Mouse (Mus musculus): ENCODE results near the gene Gigyf1. TPM values are rescaled to one million over a fixed set of nuclear protein-coding genes. Genes with fewer than 3 reads are reported as not detected.
A peak's percentile ranks its signal among the peaks of the same experiment; 100 is the strongest.

Gigyf1 gene
- total RNA-seq (2021): 10 to 100 TPM; 43.0 TPM

DNA sequence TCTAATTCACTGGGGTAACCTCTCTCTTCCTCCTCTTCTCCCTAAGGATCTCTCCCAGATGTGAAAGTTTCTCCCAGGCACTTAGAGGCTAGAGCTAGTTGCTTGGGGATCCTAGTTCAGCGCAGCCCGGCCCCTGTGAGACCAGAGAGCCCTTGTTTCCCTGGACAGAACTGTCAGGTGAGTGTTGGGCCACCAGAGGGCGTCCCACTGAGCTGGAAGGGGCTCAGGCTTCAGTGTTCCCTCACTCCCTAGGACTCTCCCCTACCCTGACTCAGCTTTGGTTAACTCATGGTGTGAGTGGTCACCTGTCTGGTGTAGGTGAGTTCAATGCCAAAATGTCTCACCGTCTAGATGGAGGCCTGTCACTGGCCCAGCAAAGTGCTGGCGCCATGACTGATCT is at the start of gene Gigyf1:
Gigyf1 (plus strand) TSS at position 113 of the 400 bp plus-strand sequence.
- intact Hi-C loops (cut with DNase I): loop anchor here (10.0 kb wide), 1 partner anchor 136 kb away; no protein-coding TSS in a partner anchor

DNA sequence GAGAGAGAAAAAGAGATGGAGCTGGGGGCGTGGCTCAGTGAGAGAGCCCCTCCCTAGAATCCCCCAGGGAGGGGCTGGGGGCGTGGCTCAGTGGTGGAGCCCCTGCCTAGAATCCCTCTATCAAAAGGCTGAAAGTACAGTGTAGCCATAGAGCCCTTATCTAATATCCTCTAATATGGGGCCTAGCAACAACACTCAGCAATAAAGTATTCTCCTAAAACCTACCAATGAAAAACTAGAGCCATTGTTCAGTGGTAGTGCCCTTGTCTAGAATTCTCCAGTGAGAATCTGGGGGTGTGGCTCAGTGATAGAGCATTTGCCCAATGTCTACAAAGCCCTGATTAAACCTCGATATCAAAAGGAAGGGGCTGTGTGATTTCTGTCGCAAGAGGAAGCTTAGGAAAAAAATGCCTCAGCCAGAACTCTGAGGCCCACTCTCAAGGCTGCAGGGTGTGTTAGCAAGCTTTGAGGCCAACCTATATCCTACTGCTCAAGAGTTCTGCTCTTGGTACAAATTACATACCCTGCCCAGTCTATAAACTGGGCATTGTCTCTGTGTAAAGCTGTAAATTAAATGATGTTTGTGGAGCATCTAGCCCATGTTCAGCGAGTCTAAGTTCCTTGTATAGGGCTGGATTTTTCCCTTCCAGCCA is 46.0 kb upstream of the Gigyf1 start:
- intact Hi-C loops (cut with DNase I): no loop called here
- no peak for DNase-seq (ENCODE audit: extremely low spot score in 1 of 2, low spot score in 2 of 2)

More for the DNA sequence above, at the start of gene Gigyf1:
- peak in 1 of 2 experiments; percentile 57 for DNase-seq (ENCODE audit: extremely low spot score in 1 of 2, low spot score in 2 of 2)

GRCm38 (mm10) chr5:137474351-137474750 is 44.0 kb upstream of the Gigyf1 start:
- intact Hi-C loops (cut with DNase I): no loop called here
- no peak for DNase-seq (ENCODE audit: extremely low spot score in 1 of 2, low spot score in 2 of 2)

DNA sequence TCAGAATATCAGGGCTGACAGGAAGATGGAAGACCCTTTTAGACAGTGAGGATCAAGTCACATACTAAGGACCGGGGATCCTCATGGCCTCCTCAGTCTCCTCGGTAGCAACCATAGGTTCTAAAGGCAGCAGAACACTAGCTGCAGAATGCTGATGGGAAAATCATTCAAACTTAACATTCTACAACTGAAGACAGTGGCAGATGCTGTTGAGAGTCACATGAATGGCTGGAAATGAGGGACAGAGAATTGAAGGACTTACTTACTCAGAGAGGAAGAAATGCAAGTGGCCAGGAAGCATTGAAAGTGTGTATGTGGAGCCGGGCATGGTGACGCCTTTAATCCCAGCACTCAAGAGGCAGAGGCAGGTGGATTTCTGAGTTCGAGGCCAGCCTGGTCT is 41.4 kb upstream of the Gigyf1 start, which contains the start of gene Zan:
Zan (minus strand) TSS at position 101 of the 400 bp plus-strand sequence.
- no peak for DNase-seq (ENCODE audit: extremely low spot score in 1 of 2, low spot score in 2 of 2)
- intact Hi-C loops (cut with DNase I): no loop called here

DNA sequence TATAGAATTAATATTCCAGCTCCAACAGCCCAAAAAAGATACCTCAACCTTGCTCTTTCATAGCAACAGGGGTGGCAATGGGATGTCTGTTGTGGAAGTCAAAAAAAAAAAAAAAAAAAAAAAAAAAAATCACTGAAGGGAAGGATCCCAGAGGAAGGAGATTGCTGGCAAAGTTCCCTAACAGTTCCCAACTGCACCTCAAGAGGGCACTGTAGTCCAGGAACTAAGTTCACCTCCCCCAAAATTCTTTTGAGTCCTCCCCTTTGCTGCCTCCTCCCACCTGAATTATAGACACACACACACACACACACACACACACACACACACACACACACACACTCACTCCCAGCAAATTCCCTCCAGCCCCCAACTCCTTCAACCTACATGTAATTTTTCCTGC is 37.2 kb upstream of the Gigyf1 start:
- intact Hi-C loops (cut with DNase I): no loop called here

DNA sequence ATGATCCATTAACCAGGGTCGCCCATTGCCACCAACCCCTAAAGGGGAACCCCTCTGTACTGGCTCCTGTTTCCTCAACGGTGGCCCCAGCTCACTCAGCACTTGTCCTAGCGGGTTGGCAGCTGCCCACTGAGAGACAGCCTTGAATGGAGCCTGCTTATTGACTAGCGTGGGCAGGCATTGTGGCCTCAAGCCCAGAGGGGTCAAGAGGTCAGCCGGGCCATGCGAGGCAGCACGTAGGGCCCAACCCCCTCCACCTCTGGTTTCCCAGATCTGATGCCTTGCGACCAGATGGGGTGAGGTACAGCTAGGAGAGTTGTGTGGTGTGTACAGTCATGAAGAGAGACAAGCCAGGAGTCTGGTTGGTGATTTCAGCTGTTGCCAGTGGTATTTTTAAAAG is 36.5 kb upstream of the Gigyf1 start:
- peak in 1 of 2 experiments; percentile 60 for DNase-seq (ENCODE audit: extremely low spot score in 1 of 2, low spot score in 2 of 2)
- intact Hi-C loops (cut with DNase I): no loop called here

More for the DNA sequence above, 37.2 kb upstream of the Gigyf1 start:
- peak; percentile 62 to 80 for DNase-seq (ENCODE audit: extremely low spot score in 1 of 2, low spot score in 2 of 2)

- DNase-seq (ENCODE audit: extremely low spot score in 1 of 2, low spot score in 2 of 2): no peak
- intact Hi-C loops (cut with DNase I): no loop called here
Measured at GRCm38 (mm10) chr5:137485071-137485850, 33.1 kb upstream of the Gigyf1 start.

GRCm38 (mm10) chr5:137485851-137486155 is 32.5 kb upstream of the Gigyf1 start:
- DNase-seq (ENCODE audit: extremely low spot score in 1 of 2, low spot score in 2 of 2): no peak
- intact Hi-C loops (cut with DNase I): no loop called here

DNA sequence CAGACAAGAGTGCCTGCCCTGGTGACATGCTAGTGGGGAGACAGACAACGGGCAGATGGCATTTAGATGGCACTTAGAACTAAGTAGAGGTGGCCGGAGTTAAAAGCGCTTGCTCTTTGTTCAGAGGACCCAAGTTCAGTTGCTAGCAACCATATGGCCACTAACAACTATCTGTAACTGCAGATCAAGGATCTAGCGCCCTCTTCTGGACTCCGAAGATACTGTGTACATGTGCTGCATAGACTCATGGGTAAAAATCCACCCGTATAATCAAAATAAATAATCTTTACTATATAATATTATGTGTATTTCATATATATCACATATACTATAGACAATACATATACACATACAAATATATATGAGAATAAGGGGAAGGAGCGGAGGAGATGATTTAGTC is 30.7 kb upstream of the Gigyf1 start:
- DNase-seq (ENCODE audit: extremely low spot score in 1 of 2, low spot score in 2 of 2): no peak
- intact Hi-C loops (cut with DNase I): no loop called here

DNA sequence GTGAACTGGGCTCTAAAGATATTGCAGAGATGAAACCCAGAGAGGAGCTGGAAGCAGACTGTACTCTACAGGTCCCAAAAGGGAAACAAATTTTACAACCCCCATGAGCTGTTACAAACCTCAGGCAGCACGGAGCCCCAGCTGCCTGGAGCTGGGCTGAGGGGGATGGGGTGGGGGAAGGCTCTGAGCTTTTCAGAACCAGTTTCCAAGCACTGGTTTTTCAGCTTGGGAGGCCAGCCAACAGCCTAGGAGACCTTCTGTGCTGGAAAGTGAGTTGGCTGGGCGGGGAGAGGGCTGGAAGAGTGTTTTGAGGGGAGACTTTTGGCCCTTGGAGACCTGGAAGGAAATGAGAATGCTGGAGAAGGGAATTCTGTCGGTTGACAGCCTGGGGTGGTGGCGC is 26.8 kb upstream of the Gigyf1 start:
- intact Hi-C loops (cut with DNase I): no loop called here
- DNase-seq (ENCODE audit: extremely low spot score in 1 of 2, low spot score in 2 of 2): peak in 1 of 2 experiments; percentile 64

DNA sequence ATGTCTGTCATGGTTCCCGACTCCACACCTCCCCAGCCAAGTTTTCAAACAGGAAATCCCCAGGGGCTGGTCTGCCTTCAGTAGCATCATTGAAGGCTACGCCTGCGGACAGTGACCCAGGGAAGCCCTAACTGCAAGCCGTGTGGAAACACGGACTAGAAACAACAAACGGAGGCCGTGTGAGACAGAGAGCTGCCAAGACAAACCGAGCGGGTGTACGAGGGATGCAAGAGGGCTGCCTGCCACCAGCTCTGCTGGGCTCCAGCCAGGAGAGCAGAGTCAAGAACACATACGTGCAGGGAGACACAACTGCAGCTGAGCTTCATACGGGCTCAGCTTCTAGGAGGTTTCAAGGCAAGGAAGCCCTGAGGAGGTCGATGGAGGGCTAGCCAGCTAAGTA is 24.5 kb upstream of the Gigyf1 start:
- peak in 1 of 2 experiments; percentile 77 for DNase-seq (ENCODE audit: extremely low spot score in 1 of 2, low spot score in 2 of 2)
- intact Hi-C loops (cut with DNase I): no loop called here

DNA sequence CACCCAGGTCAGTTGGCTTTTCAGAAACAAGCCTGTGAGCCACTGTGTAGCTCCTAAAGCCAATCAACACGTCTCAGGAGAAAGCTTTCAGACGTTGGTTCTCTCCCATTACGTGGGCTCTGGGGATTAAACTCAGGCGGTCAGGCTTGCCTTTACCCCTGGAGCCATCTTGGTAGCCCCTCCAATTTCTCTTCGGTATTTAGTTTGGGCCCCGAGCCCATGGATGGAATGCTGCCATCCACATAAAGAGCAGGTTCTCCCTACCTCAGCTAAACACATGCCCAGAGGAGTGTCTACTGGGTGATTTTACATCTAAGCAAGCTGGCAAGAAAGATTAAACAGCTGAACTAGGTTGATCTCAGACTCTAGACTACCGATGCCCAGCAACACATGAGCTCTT is 18.2 kb upstream of the Gigyf1 start:
- intact Hi-C loops (cut with DNase I): no loop called here
- no peak for DNase-seq (ENCODE audit: extremely low spot score in 1 of 2, low spot score in 2 of 2)

DNA sequence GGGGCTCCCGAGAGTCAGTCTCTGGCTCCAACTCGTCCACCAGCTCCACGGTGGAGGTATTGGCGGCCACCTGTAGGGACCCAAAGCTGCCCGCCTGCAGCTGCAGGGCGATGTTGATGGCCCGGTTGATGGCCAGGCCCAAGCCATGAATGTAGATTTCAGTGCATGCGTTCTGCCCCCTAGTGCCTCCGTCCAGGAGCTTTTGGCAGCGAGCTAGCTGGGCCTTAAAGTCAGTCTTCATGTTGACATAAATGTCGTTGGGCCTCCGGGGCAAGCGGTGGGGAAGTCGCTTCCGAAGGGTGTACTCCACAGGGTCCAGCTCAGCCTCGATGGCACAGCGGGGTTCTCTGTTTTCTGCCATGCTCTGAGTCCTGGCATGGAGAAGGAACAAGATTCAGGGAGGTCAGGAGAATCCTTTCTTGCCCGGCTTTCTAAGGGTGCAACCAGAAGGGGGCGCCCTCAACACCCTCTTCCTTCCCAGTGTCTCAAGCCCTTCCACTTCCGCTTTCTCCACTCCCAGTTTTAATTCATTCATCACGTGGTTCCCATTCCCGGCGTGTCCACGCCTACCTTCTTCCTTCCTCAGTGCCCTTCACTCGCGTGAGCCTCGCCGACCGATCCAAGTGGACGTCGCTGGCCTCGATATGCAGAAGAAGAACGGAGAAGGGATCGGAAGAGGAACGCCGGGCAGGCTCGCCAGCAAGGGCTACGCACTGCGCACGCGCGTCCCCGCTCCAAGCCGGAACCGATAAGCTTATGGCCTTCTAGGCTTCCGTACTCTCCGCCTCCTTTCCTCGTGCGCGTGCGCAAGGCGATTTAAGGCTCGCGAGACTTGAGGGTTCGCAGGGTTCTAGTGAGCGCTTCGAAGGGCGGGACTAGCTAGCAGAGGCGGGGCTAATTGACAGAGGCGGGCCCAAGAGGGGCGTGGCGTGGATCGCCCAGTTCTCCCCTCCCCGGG is 16.4 kb upstream of the Gigyf1 start, which contains the start of gene Pop7:
Pop7 (minus strand) TSS at position 810 of the 958 bp plus-strand sequence.
- intact Hi-C loops (cut with DNase I): no loop called here
- DNase-seq (ENCODE audit: extremely low spot score in 1 of 2, low spot score in 2 of 2): peak; percentile 99 to 100

GRCm38 (mm10) chr5:137502667-137503110 is 15.7 kb upstream of the Gigyf1 start:
- intact Hi-C loops (cut with DNase I): no loop called here
- DNase-seq (ENCODE audit: extremely low spot score in 1 of 2, low spot score in 2 of 2): peak; percentile 79 to 91

DNA sequence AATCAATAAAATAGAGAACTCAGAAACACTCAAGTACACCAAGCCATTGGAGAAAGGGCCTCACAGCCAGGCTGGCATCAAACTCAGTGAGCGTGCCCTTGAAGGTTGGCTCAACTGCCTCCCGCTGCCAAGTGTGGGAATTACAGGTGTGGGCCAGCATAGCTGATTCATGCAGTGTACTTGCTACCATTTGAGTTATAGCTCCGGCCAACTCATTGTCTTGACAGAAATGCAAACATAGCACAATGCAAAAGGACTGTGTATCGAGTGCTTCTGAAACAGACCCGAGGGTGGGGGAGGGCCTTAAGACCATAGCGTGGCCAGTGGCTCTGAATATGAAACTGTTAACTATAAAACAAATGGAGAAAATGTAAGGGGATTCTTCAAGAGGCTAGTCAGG is 14.3 kb upstream of the Gigyf1 start:
- intact Hi-C loops (cut with DNase I): no loop called here

DNA sequence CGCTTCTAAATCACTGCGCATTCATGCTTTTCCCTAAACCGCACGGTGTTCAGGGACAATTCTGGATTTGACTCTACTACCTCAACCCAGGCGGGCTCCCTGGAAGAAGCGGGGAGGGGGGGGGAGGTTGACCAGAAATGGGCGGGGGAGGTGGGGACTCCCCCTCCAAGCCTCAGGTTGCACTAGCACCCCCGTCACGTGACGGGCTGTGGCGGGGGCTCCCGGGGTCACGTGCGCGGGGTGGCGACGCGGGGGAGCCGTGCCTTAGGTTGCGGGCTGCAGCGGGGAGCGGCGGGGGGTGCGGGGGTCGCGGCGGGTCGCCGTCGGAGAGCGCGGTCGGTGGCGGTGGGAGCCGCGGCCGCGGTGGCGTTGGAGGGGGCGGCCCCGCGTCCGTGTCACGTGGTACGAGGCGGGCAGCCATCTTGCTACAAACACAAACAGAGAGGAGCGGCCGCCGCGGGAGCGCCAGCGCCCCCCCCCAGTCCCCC is 8.3 kb upstream of the Gigyf1 start:
- intact Hi-C loops (cut with DNase I): loop anchor here (5.0 to 10.0 kb wide), 2 partner anchors 145 to 178 kb away; partner anchors contain the start of gene Slc12a9

More for the DNA sequence above, 14.3 kb upstream of the Gigyf1 start:
- DNase-seq (ENCODE audit: extremely low spot score in 1 of 2, low spot score in 2 of 2): no peak

DNA sequence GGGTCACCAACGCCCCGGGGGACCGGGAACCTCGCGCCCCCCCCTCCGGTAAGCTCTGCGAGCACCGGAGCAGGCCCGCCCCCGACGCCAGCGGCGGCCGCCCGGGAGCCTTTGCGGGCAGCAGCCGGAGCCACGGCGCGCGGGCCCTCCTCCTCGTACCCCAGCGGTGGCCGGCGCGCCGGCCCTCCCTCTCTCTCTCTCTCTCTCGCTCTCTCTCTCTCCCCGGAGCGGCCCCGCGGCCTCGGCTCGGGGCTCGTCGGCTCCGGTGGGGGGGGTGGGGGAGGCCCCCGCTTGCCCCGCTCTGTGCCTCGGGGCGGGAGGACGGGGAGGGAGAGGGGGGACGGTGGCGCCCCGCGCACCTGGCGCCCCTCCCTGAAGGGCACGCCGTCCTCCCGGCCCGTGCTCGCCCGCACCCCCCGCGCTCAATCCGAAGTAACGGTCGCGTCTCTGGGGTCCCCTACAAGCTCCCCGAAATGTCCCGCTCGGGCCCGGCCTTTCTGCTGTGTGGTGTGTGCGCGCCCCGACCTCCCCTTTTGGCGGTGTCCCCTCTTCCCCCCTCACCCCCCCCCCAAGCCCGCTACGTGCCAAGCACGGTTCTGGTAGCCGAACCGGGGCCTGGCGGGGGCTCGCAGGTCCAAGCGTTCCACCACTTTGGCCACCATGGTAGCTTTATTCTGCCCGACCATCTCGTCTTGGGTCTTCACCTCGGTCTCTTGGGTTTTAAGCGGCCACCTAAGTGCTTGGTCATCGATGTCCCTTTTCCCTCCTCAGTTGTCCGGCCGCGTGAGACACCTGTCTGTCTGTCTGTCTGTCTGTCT is 7.6 kb upstream of the Gigyf1 start:
- DNase-seq (ENCODE audit: extremely low spot score in 1 of 2, low spot score in 2 of 2): peak in 1 of 2 experiments; percentile 69
- intact Hi-C loops (cut with DNase I): loop anchor here (5.0 to 10.0 kb wide), 2 partner anchors 144 to 178 kb away; partner anchors contain the start of gene Slc12a9

More for the DNA sequence above, 8.3 kb upstream of the Gigyf1 start:
- peak; percentile 63 to 89 for DNase-seq (ENCODE audit: extremely low spot score in 1 of 2, low spot score in 2 of 2)

DNA sequence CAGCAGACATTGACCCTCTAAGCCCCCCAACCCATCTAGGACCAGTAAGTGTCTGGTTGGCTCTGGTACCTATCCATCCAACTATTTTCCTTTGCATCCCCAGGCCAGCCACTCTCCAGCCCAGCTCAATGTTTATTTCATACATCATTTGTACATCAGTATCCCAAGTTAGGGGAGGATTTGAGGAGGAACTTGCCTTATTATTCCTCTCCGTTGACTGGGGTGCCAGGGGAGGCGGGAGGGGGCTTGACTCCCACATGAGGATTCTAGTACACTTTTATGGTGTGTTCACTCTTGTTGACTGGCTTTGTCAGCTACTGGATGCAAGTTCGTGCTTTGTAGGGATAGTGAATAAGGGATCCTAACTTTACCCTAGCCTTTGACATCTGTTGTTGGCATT is 6.6 kb upstream of the Gigyf1 start:
- no peak for DNase-seq (ENCODE audit: extremely low spot score in 1 of 2, low spot score in 2 of 2)
- intact Hi-C loops (cut with DNase I): loop anchor here (5.0 to 10.0 kb wide), 2 partner anchors 143 to 179 kb away; partner anchors contain the start of gene Slc12a9

All from left cerebral cortex, postnatal 10 days (tissue).